Mouse (Mus musculus) left cerebral cortex, adult 2 months (tissue): ENCODE data around the gene Eif2s3y. TPM values are rescaled to one million over a fixed set of nuclear protein-coding genes. Genes with fewer than 3 reads are reported as not detected.

Experiments
- DNase-seq, 2 experiments: peaks; one replicate each; pipeline ENCODE4 v3.0.0; 2021 to 2022; ENCODE audit warnings: low spot score in 2 of 2, mixed read lengths in 1 of 2; ENCODE audit errors: extremely low spot score in 1 of 2
- H3K27ac ChIP-seq: fragments of 200-600 bp; 2 replicates; pipeline ENCODE4 v1.8.1; 2022
- H3K4me3 ChIP-seq: fragments of 200-600 bp; 2 replicates; pipeline ENCODE4 v1.8.1; 2022
- CTCF ChIP-seq: fragments of 200-600 bp; IDR thresholded peaks from 2 replicates; pipeline ENCODE4 v1.8.1; 2022; ENCODE audit warnings: antibody characterized with exemption, mild to moderate bottlenecking, moderate library complexity
- intact Hi-C: fragments of 180-260 bp; cut with DNase I; formaldehyde crosslinking; loops from one replicate; pipeline ENCODE4 v1.15.1; 2025
- long read RNA-seq, 2 experiments: library from polyadenylated mRNA; stranded (forward); transcript quantifications; one replicate each; pipeline ENCODE4 v2.0.0; 2021; ENCODE audit warnings: borderline mapping rate in 2 of 2
- microRNA-seq, 2 experiments: library from miRNA; unstranded; fragments of <30 nt; microRNA quantifications; one replicate each; pipeline ENCODE4 v1.2.0; 2021
- total RNA-seq, 2 experiments: library from RNA; stranded (reverse); gene quantifications; 2 replicates each; pipeline ENCODE4 v1.2.3; 2021

Eif2s3y gene
- 10 to 100 TPM in 1 of 2 experiments, not detected in 1; 61.0 TPM for total RNA-seq
- long read RNA-seq, experiment 1, partial matches to known transcripts = 1 of 23 reads
- long read RNA-seq, experiment 1, other reads (novel, unspliced or antisense) = 21 of 23 reads
- long read RNA-seq, experiment 2 = 0 reads

DNA sequence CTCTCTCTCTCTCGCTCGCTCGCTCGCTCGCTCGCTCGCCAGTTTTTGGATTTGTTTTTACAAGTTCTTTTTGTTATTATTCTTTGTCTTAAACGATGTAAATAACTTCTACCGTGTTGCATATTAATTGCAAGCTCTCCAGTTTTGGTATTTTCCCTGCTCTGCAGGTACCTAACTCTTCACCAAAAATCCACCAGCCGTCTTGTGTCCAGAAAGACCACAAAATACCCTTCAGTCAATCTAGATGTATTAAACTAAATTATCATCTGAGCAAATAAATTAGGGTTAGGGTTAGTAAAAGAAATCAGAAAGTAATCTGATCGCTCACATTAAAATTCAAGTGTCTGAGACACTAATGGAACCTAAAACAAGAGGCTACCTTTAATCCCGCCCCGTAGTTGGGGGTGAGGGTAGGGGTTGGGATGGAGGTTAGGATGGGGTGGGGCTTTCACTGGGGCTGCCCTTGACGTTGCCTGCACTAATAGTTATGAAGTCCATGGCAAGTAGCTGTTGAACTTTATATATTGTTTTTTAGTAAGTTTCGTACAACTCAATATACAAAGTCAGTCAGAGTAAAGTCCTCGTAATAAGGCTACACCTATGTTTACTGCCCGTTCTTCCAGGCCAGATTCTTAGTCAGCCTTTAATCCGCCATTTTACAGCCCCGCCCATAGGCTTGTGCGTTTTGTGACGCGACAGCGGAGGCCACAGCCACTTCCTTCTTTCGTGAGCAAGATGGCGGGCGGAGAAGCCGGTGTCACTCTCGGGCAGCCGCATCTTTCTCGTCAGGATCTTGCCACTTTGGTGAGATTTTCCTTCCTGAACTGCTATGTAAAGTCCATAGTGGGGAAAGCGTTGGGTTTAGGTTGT, at the start of gene Eif2s3y:
TSS of gene Eif2s3y (plus strand) at position 662 of the 870 bp plus-strand sequence.
- H3K4me3 ChIP-seq = no peak within 1 kb of the TSS
- intact Hi-C loops = no loop called here
- no peak within 1 kb of the TSS for H3K27ac ChIP-seq
- peak in 1 of 2 experiments; percentile 70 for DNase-seq
- no peak for TF ChIP-seq CTCF

Small RNAs within 50 kb of the gene (microRNA-seq; reads per million reads assigned to microRNA genes)
- 0 reads per million in 2 experiments for gene Gm47281

Other genes starting within 250 kb of the Eif2s3y start
- gene Zfy1, start 213.1 kb upstream of the Eif2s3y start, total RNA-seq = not detected
- not detected for gene Uba1y, start 191.9 kb upstream of the Eif2s3y start, total RNA-seq
- 10 to 100 TPM in 1 of 2 experiments, not detected in 1; 21.2 TPM for gene Kdm5d, start 112.8 kb upstream of the Eif2s3y start, total RNA-seq
- gene Uty, start 235.2 kb downstream of the Eif2s3y start, total RNA-seq = 10 to 100 TPM in 1 of 2 experiments, not detected in 1; 25.1 TPM